Comparison of ENCODE assay signal across 18 mouse cellular contexts in the genomic region with DNA sequence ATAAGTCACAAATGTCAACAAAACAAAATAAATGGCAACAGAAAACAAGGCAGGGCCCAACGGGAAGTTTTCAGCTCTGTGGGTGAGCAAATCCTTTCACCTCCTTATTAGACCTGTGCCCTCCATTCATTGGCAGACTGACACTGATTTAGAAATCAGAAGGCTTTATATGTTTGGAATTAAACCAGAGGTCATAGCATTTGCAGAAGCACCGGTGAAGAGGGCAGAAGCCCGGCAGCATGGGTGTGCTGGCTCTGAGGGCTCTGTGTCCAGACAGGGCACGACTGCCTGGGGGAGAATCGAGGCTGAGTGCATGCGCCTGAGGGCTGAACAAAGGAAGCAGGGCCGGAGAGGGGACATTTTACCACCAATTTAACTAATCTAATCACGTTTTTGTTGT.
DNase-seq lines count a peak whose midpoint lies in the region; ATAC-seq and TF ChIP-seq lines count a peak whose summit lies in the region.
"Had no signal": no experiment of that assay in that cellular context is flagged by ENCODE, and none has a peak within 500 bp of the region (broad histone marks: within the 10 kb centered on the region; RNA-seq: fewer than 3 reads in every experiment).

No protein-coding gene starts in this region.

- no peak overlapping the region for H3K9ac ChIP-seq in heart, embryonic 11.5 days (ENCODE audit: low read depth, low read length)
- H3K9ac ChIP-seq: embryonic facial prominence, embryonic 13.5 days; hindbrain, embryonic 15.5 days; limb, embryonic 13.5 days; liver, embryonic 15.5 days had no signal

- H3K27ac ChIP-seq in heart, embryonic 10.5 days, result peak overlapping the region; percentile 62; the same call in 1 of the 2 replicates
- no peak overlapping the region for H3K27ac ChIP-seq in heart, embryonic 11.5 days (ENCODE audit: low read depth, low read length)
- peak overlapping the region; percentile 51 for H3K27ac ChIP-seq in left cerebral cortex, adult 2 months
- H3K27ac ChIP-seq: embryonic facial prominence, embryonic 13.5 days; hindbrain, embryonic 15.5 days; limb, embryonic 13.5 days; liver, embryonic 15.5 days had no signal

- no peaks in the 10 kb centered on the region for H3K36me3 ChIP-seq in heart, embryonic 10.5 days
- H3K36me3 ChIP-seq in heart, embryonic 11.5 days (ENCODE audit: control insufficient read depth, insufficient read depth, low read length), result no peaks in the 10 kb centered on the region
- H3K36me3 ChIP-seq: embryonic facial prominence, embryonic 13.5 days; hindbrain, embryonic 15.5 days; limb, embryonic 13.5 days; liver, embryonic 15.5 days had no signal

- no peak overlapping the region for H3K4me3 ChIP-seq in heart, embryonic 10.5 days
- no peak overlapping the region for H3K4me3 ChIP-seq in heart, embryonic 11.5 days (ENCODE audit: low read depth, low read length)
- H3K4me3 ChIP-seq in left cerebral cortex, adult 2 months, result no peak overlapping the region
- H3K4me3 ChIP-seq: embryonic facial prominence, embryonic 13.5 days; hindbrain, embryonic 15.5 days; limb, embryonic 13.5 days; liver, embryonic 15.5 days had no signal

- TF ChIP-seq CTCF in left cerebral cortex, adult 2 months (IDR thresholded peaks at IDR 0.05), result no peak

- no peaks in the 10 kb centered on the region for H3K9me3 ChIP-seq in heart, embryonic 10.5 days
- H3K9me3 ChIP-seq in heart, embryonic 11.5 days (replicated peaks; ENCODE audit: control insufficient read depth, low read length), result no peaks in the 10 kb centered on the region
- H3K9me3 ChIP-seq: embryonic facial prominence, embryonic 13.5 days; hindbrain, embryonic 15.5 days; limb, embryonic 13.5 days; liver, embryonic 15.5 days had no signal

- no peaks in the 10 kb centered on the region for H3K27me3 ChIP-seq in heart, embryonic 10.5 days (ENCODE audit: insufficient read depth, poor library complexity, severe bottlenecking)
- no peaks in the 10 kb centered on the region for H3K27me3 ChIP-seq in heart, embryonic 11.5 days (ENCODE audit: control insufficient read depth, insufficient read depth, low read length)
- H3K27me3 ChIP-seq: embryonic facial prominence, embryonic 13.5 days; hindbrain, embryonic 15.5 days; liver, embryonic 15.5 days; Patski had no signal

- peaks cover 60% of the 10 kb centered on the region for H3K4me1 ChIP-seq in heart, embryonic 10.5 days
- H3K4me1 ChIP-seq in heart, embryonic 11.5 days (ENCODE audit: control insufficient read depth, insufficient read depth, low read length), result peaks cover 31% of the 10 kb centered on the region
- H3K4me1 ChIP-seq: liver, embryonic 15.5 days had no signal

- no peak overlapping the region for H3K4me2 ChIP-seq in heart, embryonic 11.5 days
- H3K4me2 ChIP-seq: embryonic facial prominence, embryonic 13.5 days; hindbrain, embryonic 15.5 days; limb, embryonic 13.5 days; liver, embryonic 15.5 days had no signal

- DNase-seq in adrenal gland, postnatal 10 days, result peak; percentile 68
- DNase-seq in adrenal gland, adult 8-10 months, result no peak
- no peak for DNase-seq in heart, embryonic 10.5 days (ENCODE audit: low spot score)
- no peak for DNase-seq in left cerebral cortex, adult 2 months (ENCODE audit: extremely low spot score in 1 of 2, low spot score in 2 of 2)
- no peak for DNase-seq in left cerebral cortex, adult 9 months (ENCODE audit: low spot score in 2 of 2)
- DNase-seq in adipocyte (ENCODE audit: low spot score), result peak; percentile 93
- DNase-seq in frontal cortex, postnatal 36 days (ENCODE audit: low spot score in 2 of 2), result no peak
- DNase-seq: cerebellum, adult 9-11 months; kidney, postnatal 36 days; retina, postnatal 1 day had no signal

- 68% methylated on average over 8 of the region's 8 CpGs for WGBS in heart, embryonic 10.5 days
- WGBS in heart, embryonic 11.5 days (ENCODE audit: insufficient replicate concordance), result 57% methylated on average over 8 of the region's 8 CpGs

- intact Hi-C loops in left cerebral cortex, adult 2 months (cut with DNase I), result loop anchor here (10.0 kb wide), 4 partner anchors 249 to 1331 kb away; no protein-coding TSS in a partner anchor

- ATAC-seq in heart, embryonic 11.5 days (replicated peaks; ENCODE audit: insufficient number of reproducible peaks, low FRiP score, low TSS enrichment), result no peak
- ATAC-seq: CD4-positive, CD25-positive, alpha-beta regulatory T cell, adult 4 months; intestine, embryonic 16.5 days; Patski had no signal

Comparison
In these comparisons a context has a peak if more than half of its experiments do, and no peak if none do; other contexts are left out.
1. DNase-seq: peak in adrenal gland, postnatal 10 days (single experiment) and adipocyte (single experiment); none in adrenal gland, adult 8-10 months (single experiment), heart, embryonic 10.5 days (single experiment), left cerebral cortex, adult 2 months (0 of 2), left cerebral cortex, adult 9 months (0 of 2) and frontal cortex, postnatal 36 days (0 of 2).